13 mouse cellular contexts compared by ENCODE assay signal in genomic region chr16:4897146-4897730, GRCm38 (mm10). TPM values are rescaled to one million over a fixed set of nuclear protein-coding genes. Genes with fewer than 3 reads are reported as not detected.
A peak's percentile ranks its signal among the peaks of the same experiment; 100 is the strongest.
DNase-seq lines count a peak whose midpoint lies in the region; ATAC-seq and TF ChIP-seq lines count a peak whose summit lies in the region.
"Had no signal": no experiment of that assay in that cellular context is flagged by ENCODE, and none has a peak within 500 bp of the region (broad histone marks: within the 10 kb centered on the region; RNA-seq: fewer than 3 reads in every experiment).

No protein-coding gene starts in this region.

- in situ Hi-C loops in CH12.LX (cut with MboI; ENCODE audit: low pct_ligation_motif_present, low pct_unique_long_range_greater_than_20kb, low sequenced_read_pairs), result no loop called here

- H3K27me3 ChIP-seq in heart, embryonic 13.5 days (replicated peaks), result no peaks in the 10 kb centered on the region
- H3K27me3 ChIP-seq in CH12.LX (replicated peaks), result no peaks in the 10 kb centered on the region
- H3K27me3 ChIP-seq in liver, embryonic 12.5 days (replicated peaks), result no peaks in the 10 kb centered on the region
- no peaks in the 10 kb centered on the region for H3K27me3 ChIP-seq in forebrain, embryonic 14.5 days (replicated peaks; ENCODE audit: control insufficient read depth, insufficient read depth, low read length)

- ATAC-seq in heart, embryonic 13.5 days (ENCODE audit: extremely low read depth, insufficient number of reproducible peaks, low FRiP score, low TSS enrichment), result no peak
- 0 out of 2 replicates have a peak, but pooled peaks have one; percentile 36 for ATAC-seq in liver, embryonic 12.5 days
- no peak for ATAC-seq in CD4-positive, CD25-positive, alpha-beta regulatory T cell, adult 4 months
- no peak for ATAC-seq in forebrain, embryonic 14.5 days

- no peak for DNase-seq in heart, adult 9 months (ENCODE audit: low spot score in 2 of 2)
- DNase-seq in CH12.LX (ENCODE audit: extremely low read depth) (peak; percentile 41), ZHBTc4 (ENCODE audit: low read depth, low spot score) (peak; percentile 76)
- no peak for DNase-seq in right cerebral cortex, postnatal 25 days
- DNase-seq in forebrain, embryonic 14.5 days (ENCODE audit: low spot score), result no peak
- DNase-seq: adrenal gland, postnatal 25 days; cerebellum, postnatal 14 days; lung, postnatal 4 days; right cerebral cortex, postnatal 14 days; thymus, adult 2 months had no signal

- no peak for TF ChIP-seq EP300 in CH12.LX (IDR thresholded peaks at IDR 0.05; ENCODE audit: low read length)

- peaks cover 8% of the 10 kb centered on the region; the same call in 1 of the 2 replicates for H3K36me3 ChIP-seq in heart, embryonic 13.5 days
- peaks cover 0 to 4% of the 10 kb centered on the region in 2 experiments for H3K36me3 ChIP-seq in CH12.LX (replicated peaks in 1 of 2; ENCODE audit: control insufficient read depth in 1 of 2, insufficient read depth in 1 of 2, low read length in 1 of 2)
- no peaks in the 10 kb centered on the region for H3K36me3 ChIP-seq in liver, embryonic 12.5 days
- H3K36me3 ChIP-seq in forebrain, embryonic 14.5 days (ENCODE audit: control insufficient read depth, insufficient read depth, low read length), result 0 out of 2 replicates have a peak, but pooled peaks cover 3% of the 10 kb centered on the region

- H3K4me1 ChIP-seq in heart, embryonic 13.5 days, result peaks cover 65% of the 10 kb centered on the region
- H3K4me1 ChIP-seq in CH12.LX (ENCODE audit: control insufficient read depth in 1 of 2, insufficient read depth in 2 of 2), result peaks cover 8 to 33% of the 10 kb centered on the region in 2 experiments
- peaks cover 42% of the 10 kb centered on the region for H3K4me1 ChIP-seq in liver, embryonic 12.5 days
- H3K4me1 ChIP-seq in forebrain, embryonic 14.5 days (ENCODE audit: control insufficient read depth, insufficient read depth, low read length), result no peaks in the 10 kb centered on the region

- TF ChIP-seq CTCF in CH12.LX (conservative IDR thresholded peaks at IDR 0.05 in 1 of 2, IDR thresholded peaks at IDR 0.05 in 1 of 2; ENCODE audit: low read depth in 2 of 2, low read length in 2 of 2), result peak in 1 of 2 experiments; percentile 50; a peak in 2 of 4 replicates

- no peak overlapping the region for H3K4me2 ChIP-seq in heart, embryonic 13.5 days
- H3K4me2 ChIP-seq in CH12.LX (ENCODE audit: insufficient read depth, low read depth, poor library complexity, severe bottlenecking), result no peak overlapping the region
- H3K4me2 ChIP-seq in liver, embryonic 12.5 days, result peak overlapping the region; percentile 47; the same call in 1 of the 2 replicates
- no peak overlapping the region for H3K4me2 ChIP-seq in forebrain, embryonic 14.5 days (ENCODE audit: low read length)

- TF ChIP-seq RAD21 in CH12.LX (IDR thresholded peaks at IDR 0.05; ENCODE audit: low read depth, low read length), result no peak; the same call in 1 of the 2 replicates

- peak overlapping the region; percentile 45; the same call in 1 of the 2 replicates for H3K9ac ChIP-seq in heart, embryonic 13.5 days
- no peak overlapping the region for H3K9ac ChIP-seq in CH12.LX (ENCODE audit: insufficient read depth, low read depth)
- H3K9ac ChIP-seq in liver, embryonic 12.5 days, result no peak overlapping the region
- H3K9ac ChIP-seq in forebrain, embryonic 14.5 days (ENCODE audit: low read length), result no peak overlapping the region

- H3K9me3 ChIP-seq in heart, embryonic 13.5 days, result no peaks in the 10 kb centered on the region
- no peaks in the 10 kb centered on the region for H3K9me3 ChIP-seq in CH12.LX (replicated peaks; ENCODE audit: low read length)
- H3K9me3 ChIP-seq in liver, embryonic 12.5 days (replicated peaks), result no peaks in the 10 kb centered on the region
- H3K9me3 ChIP-seq in forebrain, embryonic 14.5 days (replicated peaks; ENCODE audit: control insufficient read depth, low read length), result no peaks in the 10 kb centered on the region

- no peak overlapping the region for H3K4me3 ChIP-seq in heart, embryonic 13.5 days
- H3K4me3 ChIP-seq in CH12.LX (replicated peaks in 1 of 3; ENCODE audit: low read depth in 2 of 3, low read length in 2 of 3, poor library complexity in 1 of 3), result no peak overlapping the region
- no peak overlapping the region for H3K4me3 ChIP-seq in liver, embryonic 12.5 days
- no peak overlapping the region for H3K4me3 ChIP-seq in forebrain, embryonic 14.5 days (ENCODE audit: low read depth, low read length)

- no peak for TF ChIP-seq POLR2A in CH12.LX (IDR thresholded peaks at IDR 0.05; ENCODE audit: low read depth, low read length)

- dilution Hi-C loops in CH12.LX (cut with MboI; ENCODE audit: extremely low pct_ligation_motif_present, extremely low pct_unique_long_range_greater_than_20kb, low sequenced_read_pairs), result no loop called here

- WGBS in heart, embryonic 13.5 days, result 54% methylated on average over 7 of the region's 7 CpGs
- 56% methylated on average over 7 of the region's 7 CpGs for WGBS in liver, embryonic 12.5 days (ENCODE audit: insufficient replicate concordance)
- 50% methylated on average over 7 of the region's 7 CpGs for WGBS in forebrain, embryonic 14.5 days

- no peaks in the 10 kb centered on the region for H3K79me2 ChIP-seq in CH12.LX (replicated peaks; ENCODE audit: control insufficient read depth, extremely low read depth, insufficient read depth, poor library complexity, severe bottlenecking)

- H3K27ac ChIP-seq in heart, embryonic 13.5 days (replicated peaks), result peak overlapping the region; percentile 83
- no peak overlapping the region for H3K27ac ChIP-seq in CH12.LX (ENCODE audit: insufficient read depth, low read depth)
- peak overlapping the region; percentile 70; the same call in 1 of the 2 replicates for H3K27ac ChIP-seq in liver, embryonic 12.5 days
- no peak overlapping the region for H3K27ac ChIP-seq in forebrain, embryonic 14.5 days (ENCODE audit: low read depth, low read length)

TF ChIP-seq in CH12.LX, 34 proteins besides CTCF, POLR2A, EP300 and RAD21:
- TF ChIP-seq ZMIZ1 (IDR thresholded peaks at IDR 0.05; ENCODE audit: low read depth, low read length) (no peak), TCF12 (IDR thresholded peaks at IDR 0.05; ENCODE audit: low read depth, low read length) (no peak), ETS1 (conservative IDR thresholded peaks at IDR 0.05; ENCODE audit: low read depth, low read length) (no peak), RCOR1 (conservative IDR thresholded peaks at IDR 0.05; ENCODE audit: low read depth, low read length) (no peak), MAFK (IDR thresholded peaks at IDR 0.05; ENCODE audit: insufficient replicate concordance, low read length) (no peak), ZNF384 (IDR thresholded peaks at IDR 0.05; ENCODE audit: low read depth, low read length) (no peak), CHD2 (IDR thresholded peaks at IDR 0.05; ENCODE audit: low read length) (no peak), GABPA (IDR thresholded peaks at IDR 0.05; ENCODE audit: insufficient replicate concordance, low read depth, low read length) (no peak), JUN (IDR thresholded peaks at IDR 0.05; ENCODE audit: insufficient read depth, low read depth, low read length) (no peak), SMC3 (IDR thresholded peaks at IDR 0.05; ENCODE audit: low read depth, low read length) (no peak), ZC3H11A (IDR thresholded peaks at IDR 0.05; ENCODE audit: low read depth, low read length) (no peak), MEF2A (IDR thresholded peaks at IDR 0.05; ENCODE audit: borderline replicate concordance, low read depth, low read length) (no peak), NRF1 (IDR thresholded peaks at IDR 0.05; ENCODE audit: low read depth, low read length) (no peak), BHLHE40 (IDR thresholded peaks at IDR 0.05; ENCODE audit: low read depth, low read length) (no peak), USF1 (IDR thresholded peaks at IDR 0.05; ENCODE audit: low read depth, low read length) (no peak), CHD1 (IDR thresholded peaks at IDR 0.05; ENCODE audit: low read depth, low read length) (no peak), JUND (conservative IDR thresholded peaks at IDR 0.05; ENCODE audit: low read depth, low read length) (no peak)

RNA-seq across cellular contexts. Expression of gene Mgrn1, which starts 11.2 kb away (rescaled TPM):
- 107 TPM in 2 replicates for polyA plus RNA-seq in heart, embryonic 13.5 days (2015; fragmentation: Nextera tagmentation; extraction: Ambion mirVana)
- 14.1 and 16.9 TPM in 2 replicates for total RNA-seq in CH12.LX (2012; rRNA removed)
- 9.0 and 11.7 TPM in 2 replicates for total RNA-seq in CH12.LX (2014; rRNA removed)
- polyA plus RNA-seq in CH12.LX (2012; ENCODE audit: insufficient read length, low read depth), result 12.9 and 15.5 TPM in 2 replicates
- 29.8 and 31.1 TPM in 2 replicates for polyA plus RNA-seq in liver, embryonic 12.5 days (2016; fragmentation: Nextera tagmentation; extraction: Ambion mirVana)
- polyA plus RNA-seq in CD4-positive, CD25-positive, alpha-beta regulatory T cell, adult 4 months (2017; shearing (Covaris generic)), result 10 to 100 TPM; 35.2 to 58.5 TPM
- polyA plus RNA-seq in forebrain, embryonic 14.5 days (2014; fragmentation: Nextera tagmentation; extraction: Ambion mirVana), result 85.3 and 93.0 TPM in 2 replicates

RNA-seq across cellular contexts. Expression of gene Ubald1, which starts 17.1 kb away (rescaled TPM):
- polyA plus RNA-seq in heart, embryonic 13.5 days (2015; fragmentation: Nextera tagmentation; extraction: Ambion mirVana), result 24.4 and 26.6 TPM in 2 replicates
- 11.6 and 12.9 TPM in 2 replicates for total RNA-seq in CH12.LX (2012; rRNA removed)
- total RNA-seq in CH12.LX (2014; rRNA removed), result 7.2 and 9.6 TPM in 2 replicates
- 48.7 and 53.7 TPM in 2 replicates for polyA plus RNA-seq in CH12.LX (2012; ENCODE audit: insufficient read length, low read depth)
- polyA plus RNA-seq in liver, embryonic 12.5 days (2016; fragmentation: Nextera tagmentation; extraction: Ambion mirVana), result 14.7 and 16.8 TPM in 2 replicates
- 10 to 100 TPM; 19.3 to 21.6 TPM for polyA plus RNA-seq in CD4-positive, CD25-positive, alpha-beta regulatory T cell, adult 4 months (2017; shearing (Covaris generic))
- polyA plus RNA-seq in forebrain, embryonic 14.5 days (2014; fragmentation: Nextera tagmentation; extraction: Ambion mirVana), result 37.9 and 44.4 TPM in 2 replicates

RNA-seq across cellular contexts. Expression of gene Nudt16l1, which starts 41.3 kb away (rescaled TPM):
- polyA plus RNA-seq in heart, embryonic 13.5 days (2015; fragmentation: Nextera tagmentation; extraction: Ambion mirVana), result 105 and 113 TPM in 2 replicates
- total RNA-seq in CH12.LX (2012; rRNA removed) (65.7 and 66.1 TPM in 2 replicates), CH12.LX (2014; rRNA removed) (32.8 and 36.3 TPM in 2 replicates)
- 94.9 and 101 TPM in 2 replicates for polyA plus RNA-seq in CH12.LX (2012; ENCODE audit: insufficient read length, low read depth)
- polyA plus RNA-seq in liver, embryonic 12.5 days (2016; fragmentation: Nextera tagmentation; extraction: Ambion mirVana), result 61.2 and 62.7 TPM in 2 replicates
- 100 to 1,000 TPM in 1 of 2 experiments, 10 to 100 TPM in 1; 92.1 to 106 TPM for polyA plus RNA-seq in CD4-positive, CD25-positive, alpha-beta regulatory T cell, adult 4 months (2017; shearing (Covaris generic))
- polyA plus RNA-seq in forebrain, embryonic 14.5 days (2014; fragmentation: Nextera tagmentation; extraction: Ambion mirVana), result 164 and 179 TPM in 2 replicates

Comparison
In these comparisons a context has a peak if more than half of its experiments do, and no peak if none do; other contexts are left out.
1. H3K27ac ChIP-seq: peak in heart, embryonic 13.5 days (single experiment) and liver, embryonic 12.5 days (single experiment); none in CH12.LX (single experiment) and forebrain, embryonic 14.5 days (single experiment).
2. DNase-seq: peak in CH12.LX (single experiment) and ZHBTc4 (single experiment); none in heart, adult 9 months (0 of 2), right cerebral cortex, postnatal 25 days (single experiment) and forebrain, embryonic 14.5 days (single experiment).